Mouse (Mus musculus) bone marrow, adult 2 months (tissue): Measurements from ENCODE around the gene Rps12-ps3. TPM values are rescaled to one million over a fixed set of nuclear protein-coding genes. Genes with fewer than 3 reads are reported as not detected.
A peak's percentile ranks its signal among the peaks of the same experiment; 100 is the strongest.

Experiments used
- H3K27ac ChIP-seq: fragments of 200-500 bp; 2 replicates; pipeline ENCODE4 v1.5.1; 2012; ENCODE audit warnings: low read depth, mild to moderate bottlenecking, control low read depth, inconsistent platforms, low read length; ENCODE audit not compliant: control insufficient read depth, poor library complexity, insufficient read depth
- H3K4me1 ChIP-seq: fragments of 200-500 bp; 2 replicates; pipeline ENCODE4 v1.6.1; 2011; ENCODE audit warnings: low read length; ENCODE audit not compliant: control insufficient read depth, insufficient read depth
- H3K4me3 ChIP-seq: fragments of 200-500 bp; replicated peaks from 2 replicates; pipeline ENCODE3; 2011; ENCODE audit warnings: mild to moderate bottlenecking, low read depth, low read length, control low read depth; ENCODE audit not compliant: control insufficient read depth
- CTCF ChIP-seq: fragments of 200-500 bp; IDR thresholded peaks from 2 replicates; pipeline ENCODE4 v1.5.1; 2011; ENCODE audit warnings: low read length, control low read depth; ENCODE audit not compliant: control insufficient read depth, insufficient read depth
- POLR2A ChIP-seq: fragments of 200-500 bp; IDR thresholded peaks from 2 replicates; pipeline ENCODE4 v1.6.1; 2011; ENCODE audit warnings: low read depth, mild to moderate bottlenecking, control low read depth, low read length, borderline replicate concordance; ENCODE audit not compliant: control insufficient read depth
- WGBS: fragments of 180-500 bp; shearing (Covaris S2); methylation state at CpG from one replicate; pipeline ENCODE4 v1.1.7; 2018; 5-methylcytosine and 5-hydroxymethylcytosine counted together
- polyA plus RNA-seq: library from polyadenylated mRNA; stranded (reverse); fragments of >200 nt; gene quantifications from 2 replicates; pipeline ENCODE4 v1.2.4, GENCODE M21; 2011; ENCODE audit warnings: low replicate concordance; ENCODE audit not compliant: missing spikeins, insufficient read depth, insufficient read length

Gene Rps12-ps3
- polyA plus RNA-seq, 1 experiment: 2,446 TPM

DNA sequence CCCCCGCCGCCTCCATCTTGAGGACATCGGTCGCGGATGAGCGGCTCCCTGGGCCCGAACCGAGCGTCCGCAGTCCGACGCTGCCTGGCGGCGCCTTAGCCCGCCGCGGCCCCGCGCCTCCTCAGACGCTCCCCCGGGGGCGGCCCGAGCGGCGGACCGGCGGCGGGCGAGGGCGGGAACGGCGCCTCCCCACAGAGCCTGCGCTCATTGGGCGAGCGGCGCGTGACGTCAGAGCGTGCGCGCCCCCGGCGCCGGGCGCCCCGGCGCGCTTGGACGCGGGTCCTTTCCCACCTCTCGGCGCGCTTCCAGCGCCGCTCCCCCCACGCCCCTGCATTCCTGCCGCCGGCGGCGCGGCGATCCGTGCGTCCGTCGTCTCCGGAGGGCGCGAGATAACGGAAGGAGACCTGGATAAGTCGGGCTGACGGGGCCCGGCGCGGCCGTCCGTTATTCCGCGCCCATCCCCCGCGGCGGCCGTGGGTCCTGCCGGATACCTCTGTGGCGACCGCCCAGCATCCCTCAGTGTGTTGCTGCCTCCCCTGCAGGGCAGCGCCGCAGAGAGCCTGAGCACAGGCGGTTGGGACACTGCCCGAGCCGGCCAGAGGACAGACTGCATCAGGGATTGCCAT is 23.7 kb downstream of the Rps12-ps3 start, which contains the start of gene Pdzd8:
Pdzd8 (minus strand) TSS at position 123 of the 626 bp plus-strand sequence.
- Histone ChIP-seq H3K27ac (peak within 1 kb of the TSS; percentile 99), H3K4me3 (peak within 1 kb of the TSS; percentile 100), H3K4me1 (peaks cover 1% of the 10 kb centered on the region)
- TF ChIP-seq POLR2A (peak; percentile 61; the same call in 1 of the 2 replicates), CTCF (no peak)
- WGBS: under 1% methylated on average over 78 of the region's 91 CpGs

- H3K4me3 ChIP-seq: peak overlapping the region; percentile 100
- peaks cover 1% of the 10 kb centered on the region for H3K4me1 ChIP-seq
- TF ChIP-seq CTCF (no peak), POLR2A (no peak)
- H3K27ac ChIP-seq: peak overlapping the region; percentile 99
- 10% methylated on average over 11 of the region's 11 CpGs for WGBS
Measured at GRCm38 (mm10) chr19:59346325-59346724, 24.2 kb downstream of the Rps12-ps3 start.

- TF ChIP-seq POLR2A: no peak
- TF ChIP-seq CTCF: no peak
- Histone ChIP-seq H3K4me1 (peaks cover 1% of the 10 kb centered on the region), H3K27ac (peak overlapping the region; percentile 38; the same call in 1 of the 2 replicates), H3K4me3 (no peak overlapping the region)
- 78% methylated on average over 6 of the region's 6 CpGs for WGBS
Measured at GRCm38 (mm10) chr19:59349329-59349960, 27.4 kb downstream of the Rps12-ps3 start.

DNA sequence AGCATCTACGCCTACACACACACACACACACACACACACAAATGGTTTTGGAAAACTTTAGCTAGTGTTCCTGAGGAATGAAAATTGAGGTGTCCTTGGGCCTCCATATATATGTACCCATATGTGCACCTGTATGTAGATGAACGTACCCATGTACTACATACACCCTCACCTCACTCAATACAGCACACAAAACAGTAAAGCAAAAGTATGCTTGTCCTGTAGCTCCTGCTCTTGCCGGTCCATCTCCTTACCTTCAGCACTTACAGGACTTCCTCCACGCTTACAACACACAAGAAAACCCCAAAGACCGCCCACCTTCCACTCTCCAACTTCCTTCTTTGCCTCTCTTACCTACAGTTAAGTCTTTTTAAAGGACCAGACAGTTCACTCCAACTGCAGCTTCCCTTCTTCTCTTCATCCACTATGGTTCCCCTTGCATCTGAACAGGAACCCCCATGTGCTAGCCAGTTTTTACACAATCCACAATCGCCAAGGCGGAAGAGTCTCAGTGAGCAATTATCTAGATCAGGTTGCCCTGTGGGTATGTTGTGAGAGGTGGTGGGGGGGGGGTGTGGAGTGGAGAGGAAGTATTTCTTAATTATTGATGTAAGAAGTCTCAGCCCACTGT is 28.3 kb downstream of the Rps12-ps3 start:
- WGBS: 18% methylated on average over 7 of the region's 7 CpGs
- TF ChIP-seq CTCF: no peak
- no peak for TF ChIP-seq POLR2A
- H3K4me1 ChIP-seq: peaks cover 1% of the 10 kb centered on the region

DNA sequence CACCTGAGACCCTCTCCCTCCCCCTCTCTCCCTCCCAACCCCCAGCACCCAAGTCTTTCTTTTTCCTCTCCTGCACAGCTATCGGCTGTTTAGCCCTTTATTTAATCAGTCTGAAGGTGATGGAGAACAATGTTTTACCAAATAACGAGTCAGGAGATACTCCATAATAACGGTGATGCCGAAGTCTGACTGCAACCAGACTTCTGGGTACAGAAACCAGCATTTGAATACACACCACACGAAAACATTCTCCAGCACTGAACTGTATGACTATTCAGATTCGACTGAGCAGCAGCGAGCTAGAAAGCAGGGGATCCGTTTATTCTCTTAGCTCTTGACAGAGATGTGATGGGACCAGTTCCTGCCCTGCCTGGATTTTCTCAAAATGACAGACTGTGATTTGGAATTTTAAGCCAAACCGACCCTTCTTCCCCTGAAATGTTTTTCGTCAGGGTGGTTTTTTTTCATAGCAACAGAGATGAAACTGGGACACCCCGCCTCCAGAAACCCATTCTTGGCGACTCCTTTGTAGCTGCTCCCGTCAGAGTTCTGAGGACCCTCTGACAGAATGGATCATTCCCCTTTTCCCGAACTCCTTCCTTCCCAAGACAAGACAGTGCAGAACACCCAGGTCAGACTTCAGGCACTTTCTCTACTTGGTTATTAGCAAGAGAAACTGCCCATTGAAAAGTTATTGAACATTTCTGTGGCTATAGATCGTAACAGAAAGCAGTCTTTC is 29.2 kb downstream of the Rps12-ps3 start:
- Histone ChIP-seq H3K4me3 (no peak overlapping the region), H3K4me1 (peaks cover 3% of the 10 kb centered on the region), H3K27ac (peak overlapping the region; percentile 52)
- TF ChIP-seq CTCF: no peak
- TF ChIP-seq POLR2A: no peak
- 65% methylated on average over 15 of the region's 15 CpGs for WGBS

More for the DNA sequence above, 28.3 kb downstream of the Rps12-ps3 start:
- H3K4me3 ChIP-seq: no peak overlapping the region
- H3K27ac ChIP-seq: peak overlapping the region; percentile 40; the same call in 1 of the 2 replicates

DNA sequence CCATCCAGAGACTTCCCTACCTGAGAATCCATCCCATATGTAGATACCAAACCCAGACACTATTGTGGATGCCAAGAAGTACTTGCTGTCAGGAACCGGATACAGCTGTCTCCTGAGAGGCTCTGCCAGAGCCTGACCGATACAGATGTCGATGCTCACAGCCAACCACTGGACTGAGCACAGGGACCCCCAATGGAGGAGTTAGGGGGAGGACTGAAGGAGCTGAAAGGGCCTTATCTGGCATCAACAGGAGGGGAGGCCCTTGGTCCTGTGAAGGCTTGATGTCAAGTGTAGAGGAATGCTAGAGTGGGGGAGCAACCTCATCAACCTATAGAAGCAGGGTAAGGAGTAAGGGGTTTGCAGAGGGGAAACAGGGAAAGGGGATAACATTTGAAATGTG is 30.7 kb downstream of the Rps12-ps3 start:
- H3K4me1 ChIP-seq: peaks cover 1% of the 10 kb centered on the region
- WGBS: 43% methylated on average over 3 of the region's 3 CpGs

DNA sequence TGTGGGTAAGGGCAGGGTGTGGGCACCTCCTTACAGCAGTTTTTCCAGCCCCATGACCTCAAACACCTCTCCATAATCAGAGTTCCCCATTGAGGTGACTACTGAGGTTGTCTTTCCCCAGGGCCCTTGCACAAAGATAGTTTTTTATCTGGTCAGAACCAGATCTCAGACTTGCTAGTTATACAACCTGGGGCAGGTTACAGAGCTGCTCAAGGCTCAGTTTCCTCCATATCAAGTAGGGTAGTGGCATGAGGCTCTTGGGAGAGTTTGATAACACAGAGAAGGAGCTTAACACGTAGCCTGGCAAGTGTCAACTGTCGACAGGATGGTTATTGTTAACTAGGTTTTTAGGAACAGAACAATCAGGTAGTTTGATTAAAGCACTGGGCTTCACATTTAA is 32.8 kb downstream of the Rps12-ps3 start:
- TF ChIP-seq POLR2A: no peak
- no peak for TF ChIP-seq CTCF
- no peak overlapping the region for H3K27ac ChIP-seq
- peaks cover 3% of the 10 kb centered on the region for H3K4me1 ChIP-seq
- 60% methylated on average over 2 of the region's 2 CpGs for whole genome bisulfite sequencing
- no peak overlapping the region for H3K4me3 ChIP-seq

More for the DNA sequence above, 30.7 kb downstream of the Rps12-ps3 start:
- H3K4me3 ChIP-seq: no peak overlapping the region
- no peak overlapping the region; the same call in 1 of the 2 replicates for H3K27ac ChIP-seq
- TF ChIP-seq POLR2A (no peak), CTCF (no peak)

GRCm38 (mm10) chr19:59356388-59356787 is 34.3 kb downstream of the Rps12-ps3 start:
- 84% methylated on average over 3 of the region's 3 CpGs for WGBS
- TF ChIP-seq POLR2A (no peak), CTCF (no peak)
- H3K4me3 ChIP-seq: no peak overlapping the region
- peaks cover 4% of the 10 kb centered on the region for H3K4me1 ChIP-seq
- H3K27ac ChIP-seq: peak overlapping the region; percentile 54; the same call in 1 of the 2 replicates
